Mouse (Mus musculus) heart, postnatal 0 days (tissue): ENCODE results near the gene Lrch1.

Experiments used
- CTCF ChIP-seq: IDR thresholded peaks from 2 replicates; pipeline ENCODE4 v1.5.1; 2016; ENCODE audit warnings: antibody characterized with exemption, control low read depth, low read depth
- EP300 ChIP-seq: IDR thresholded peaks from 2 replicates; pipeline ENCODE4 v1.6.1; 2016; ENCODE audit warnings: antibody characterized with exemption, low read depth

DNA sequence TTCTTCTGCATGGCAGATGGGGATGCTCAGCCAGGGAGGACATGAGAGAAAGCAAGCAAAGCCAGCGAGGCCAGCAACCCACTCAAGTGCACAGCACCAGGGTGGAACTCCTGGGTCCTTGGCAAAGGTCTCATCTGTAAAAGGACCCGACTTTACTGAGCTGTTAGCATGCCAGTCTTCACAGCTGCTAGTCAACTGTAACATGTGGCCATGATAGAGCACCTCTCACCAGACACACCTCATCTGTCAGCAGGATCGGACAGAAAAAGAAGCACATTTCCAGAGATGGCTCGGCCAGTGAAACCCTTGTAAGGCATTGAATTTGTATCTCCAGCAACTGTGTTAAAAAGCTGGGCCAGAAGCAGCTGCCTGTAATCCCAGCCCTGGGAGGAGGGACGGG is 116.0 kb downstream of the Lrch1 start:
- TF ChIP-seq CTCF: no peak
- no peak for TF ChIP-seq EP300
